Mouse (Mus musculus) embryonic facial prominence, embryonic 10.5 days (tissue): ENCODE measurements at regions not wholly inside any gene's neighbourhood (a gene's known extent, or its start where the extent isn't known, plus 50 kb on each side); places are given as distances from the start of the nearest gene placed in this dataset.

Experiments used
- DNase-seq: peaks from one replicate; pipeline ENCODE4 v3.0.0-alpha.2; 2017; ENCODE audit warnings: low spot score
- H3K27ac ChIP-seq: fragments of 300-500 bp; sonication (generic); replicated peaks from 2 replicates; pipeline ENCODE4 v1.5.1; 2016; ENCODE audit warnings: mild to moderate bottlenecking
- H3K27me3 ChIP-seq: fragments of 300-500 bp; sonication (generic); replicated peaks from 2 replicates; pipeline ENCODE4 v1.6.1; 2016; ENCODE audit warnings: low read depth, mild to moderate bottlenecking; ENCODE audit not compliant: poor library complexity, severe bottlenecking
- H3K36me3 ChIP-seq: fragments of 300-500 bp; sonication (generic); replicated peaks from 2 replicates; pipeline ENCODE4 v1.6.1; 2016; ENCODE audit warnings: mild to moderate bottlenecking, moderate library complexity
- H3K4me1 ChIP-seq: fragments of 300-500 bp; sonication (generic); 2 replicates; pipeline ENCODE4 v1.6.1; 2016
- H3K4me3 ChIP-seq: fragments of 300-500 bp; sonication (generic); 2 replicates; pipeline ENCODE4 v1.5.1; 2016; ENCODE audit warnings: mild to moderate bottlenecking, moderate library complexity
- H3K9me3 ChIP-seq: fragments of 300-500 bp; sonication (generic); 2 replicates; pipeline ENCODE4 v1.6.1; 2016; ENCODE audit warnings: mild to moderate bottlenecking
- WGBS: fragments of 180-500 bp; shearing (Covaris S2); methylation state at CpG from one replicate; pipeline ENCODE4 v1.1.7; 2016; 5-methylcytosine and 5-hydroxymethylcytosine counted together

DNA sequence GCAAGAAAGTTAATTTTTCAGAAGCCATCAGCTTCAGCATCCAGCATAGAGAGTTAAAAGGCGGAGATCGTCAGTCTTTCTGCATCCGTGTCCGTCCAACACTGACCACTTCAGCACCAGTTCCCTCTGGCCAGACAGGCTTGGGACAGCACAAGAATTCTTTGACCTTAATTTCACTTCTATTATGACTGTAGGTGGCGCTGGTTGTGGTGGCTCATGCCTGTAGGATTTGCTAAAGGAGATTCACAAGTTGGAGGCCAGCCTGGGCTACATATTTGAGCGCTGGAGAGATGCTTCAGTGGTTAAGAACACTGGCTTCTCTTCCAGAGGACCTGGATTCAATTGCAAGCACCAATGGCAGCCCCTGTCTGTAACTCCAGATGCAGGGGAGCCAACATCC lies 66.0 kb downstream of the Amer2 start:
- Histone ChIP-seq H3K4me1 (peaks cover 5% of the 10 kb centered on the region; the same call in 1 of the 2 replicates), H3K4me3 (no peak overlapping the region), H3K27me3 (no peaks in the 10 kb centered on the region), H3K27ac (no peak overlapping the region), H3K36me3 (no peaks in the 10 kb centered on the region), H3K9me3 (no peaks in the 10 kb centered on the region)
- 59% methylated on average over 6 of the region's 6 CpGs for WGBS
- DNase-seq: no peak

DNA sequence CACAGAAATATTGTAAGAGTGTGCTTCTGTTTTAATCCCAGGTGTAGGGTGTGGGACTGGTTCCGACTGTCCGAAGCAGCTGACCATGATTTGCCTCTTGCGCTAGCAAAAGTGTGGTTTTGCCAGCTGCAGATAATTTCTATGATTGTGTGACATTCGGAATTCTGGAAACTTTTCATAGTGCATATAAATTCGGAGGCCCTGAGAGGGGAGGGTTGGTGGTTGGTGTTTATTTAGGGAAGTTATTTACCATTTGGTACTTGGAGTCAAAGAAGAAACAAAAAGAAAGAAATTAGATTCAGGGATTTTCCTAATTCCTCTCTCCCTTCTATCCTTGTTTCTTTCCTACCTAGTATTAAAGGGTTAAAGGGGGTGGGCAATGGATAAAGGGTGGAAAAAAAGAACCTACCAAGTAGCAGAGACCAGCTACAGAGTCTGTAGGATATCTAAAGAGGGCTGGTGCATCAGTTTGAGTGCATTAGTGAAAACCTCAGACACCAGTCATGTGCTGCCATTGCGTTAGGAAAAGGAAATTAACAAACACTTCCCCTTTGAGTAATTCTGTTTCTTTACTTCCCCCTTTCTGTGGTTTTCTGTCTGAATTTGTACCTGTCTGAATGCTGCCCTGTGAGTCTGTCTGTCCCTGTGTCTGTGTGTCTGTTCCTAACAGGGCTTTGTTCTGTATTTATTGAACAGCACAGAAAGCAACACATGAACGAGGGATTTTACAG lies 70.9 kb downstream of the Amer2 start:
- Histone ChIP-seq H3K4me3 (no peak overlapping the region), H3K9me3 (no peaks in the 10 kb centered on the region), H3K36me3 (no peaks in the 10 kb centered on the region), H3K4me1 (peaks cover 5% of the 10 kb centered on the region; the same call in 1 of the 2 replicates), H3K27me3 (no peaks in the 10 kb centered on the region), H3K27ac (no peak overlapping the region)
- 77% methylated on average over 7 of the region's 7 CpGs for WGBS
- DNase-seq: no peak

DNA sequence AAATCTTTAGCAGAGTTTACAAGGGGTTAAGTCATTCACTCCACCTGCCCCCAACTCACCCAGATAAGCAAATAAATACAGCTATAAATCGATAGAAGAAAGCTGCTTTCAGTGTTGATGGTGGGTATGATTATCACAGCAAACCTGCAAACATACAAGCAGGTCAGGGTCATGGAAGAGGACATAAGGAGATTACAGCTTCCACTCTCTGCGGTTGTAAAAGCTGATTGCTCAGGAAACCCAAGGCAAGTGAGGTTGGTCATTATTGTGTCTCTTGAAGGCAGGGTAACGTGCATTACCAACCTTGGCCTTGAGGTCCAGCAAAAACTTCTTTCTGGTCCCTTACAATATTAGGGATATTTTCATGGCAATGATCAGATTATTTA lies 71.5 kb downstream of the Amer2 start:
- no peak for DNase-seq
- no peak overlapping the region for H3K4me3 ChIP-seq
- 72% methylated on average over 3 of the region's 3 CpGs for WGBS
- H3K9me3 ChIP-seq: no peaks in the 10 kb centered on the region
- no peaks in the 10 kb centered on the region for H3K27me3 ChIP-seq
- no peaks in the 10 kb centered on the region for H3K36me3 ChIP-seq
- H3K4me1 ChIP-seq: peaks cover 5% of the 10 kb centered on the region; the same call in 1 of the 2 replicates
- no peak overlapping the region for H3K27ac ChIP-seq

DNA sequence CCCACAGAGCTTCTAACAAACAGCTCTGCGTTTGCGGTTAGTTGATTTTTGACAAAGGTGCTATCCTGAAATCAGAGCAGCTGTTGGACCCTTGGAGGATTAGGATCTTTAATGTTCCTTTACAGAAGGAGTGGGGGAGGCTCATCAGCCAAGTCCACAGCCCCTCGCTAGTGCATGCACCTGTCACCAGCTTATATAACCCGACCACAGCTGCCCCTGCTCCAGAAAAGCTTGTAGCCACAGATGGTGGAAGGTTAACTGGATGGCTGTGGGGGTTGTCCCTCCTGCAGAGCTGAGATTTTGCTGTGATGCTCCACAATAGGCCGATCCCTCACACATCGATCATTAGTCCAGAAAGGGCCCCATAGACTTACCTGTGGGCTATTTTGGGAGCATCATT lies 73.0 kb downstream of the Amer2 start:
- no peaks in the 10 kb centered on the region for H3K36me3 ChIP-seq
- no peaks in the 10 kb centered on the region for H3K9me3 ChIP-seq
- peaks cover 5% of the 10 kb centered on the region; the same call in 1 of the 2 replicates for H3K4me1 ChIP-seq
- 80% methylated on average over 6 of the region's 6 CpGs for WGBS
- no peak overlapping the region for H3K4me3 ChIP-seq
- no peaks in the 10 kb centered on the region for H3K27me3 ChIP-seq
- no peak overlapping the region for H3K27ac ChIP-seq
- no peak for DNase-seq

DNA sequence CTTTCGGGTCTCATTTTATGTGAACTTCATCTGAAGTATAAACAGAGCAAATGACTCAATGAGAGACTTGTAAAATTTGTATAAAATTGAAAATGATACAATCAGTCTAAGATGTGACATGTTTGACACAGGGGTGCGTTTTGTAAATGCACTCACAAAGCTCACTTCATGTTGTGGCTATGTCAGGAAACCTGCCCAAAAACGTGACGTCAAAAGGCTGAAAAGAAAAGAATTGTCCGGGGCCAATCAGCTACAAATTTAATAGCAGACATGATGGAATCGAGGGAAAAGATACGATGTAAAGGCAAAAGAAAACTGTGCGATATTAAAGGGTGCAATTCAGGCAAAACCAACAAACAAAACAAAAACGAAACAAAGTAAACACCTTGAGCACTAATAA lies 78.2 kb downstream of the Amer2 start:
- H3K4me1 ChIP-seq: no peaks in the 10 kb centered on the region
- H3K9me3 ChIP-seq: no peaks in the 10 kb centered on the region
- no peak overlapping the region for H3K4me3 ChIP-seq
- no peaks in the 10 kb centered on the region for H3K36me3 ChIP-seq
- no peak overlapping the region for H3K27ac ChIP-seq
- no peak for DNase-seq
- no peaks in the 10 kb centered on the region for H3K27me3 ChIP-seq
- 90% methylated on average over 9 of the region's 9 CpGs for WGBS

DNA sequence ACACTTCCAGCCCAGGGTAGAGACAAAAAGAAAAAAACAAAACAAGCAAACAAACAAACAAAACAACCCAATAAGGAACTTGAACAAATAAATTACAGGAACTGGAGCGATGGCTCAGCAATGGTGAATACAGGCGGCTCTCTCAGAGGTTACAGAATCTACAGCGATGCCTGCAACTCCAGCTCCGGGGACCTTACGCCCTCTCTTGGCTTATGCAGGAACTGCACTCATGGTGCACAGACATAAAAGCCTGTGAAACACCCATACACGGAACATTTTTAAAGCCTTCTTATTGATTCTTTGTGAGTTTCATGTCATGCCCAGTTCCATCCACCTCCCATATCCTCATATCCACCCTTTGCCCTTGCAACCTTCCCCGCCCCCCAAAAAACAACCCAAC lies 78.6 kb downstream of the Amer2 start:
- WGBS: 79% methylated on average over 7 of the region's 7 CpGs
- no peak for DNase-seq
- H3K27ac ChIP-seq: no peak overlapping the region
- H3K4me3 ChIP-seq: no peak overlapping the region
- H3K36me3 ChIP-seq: no peaks in the 10 kb centered on the region
- no peaks in the 10 kb centered on the region for H3K4me1 ChIP-seq
- no peaks in the 10 kb centered on the region for H3K9me3 ChIP-seq
- H3K27me3 ChIP-seq: no peaks in the 10 kb centered on the region

DNA sequence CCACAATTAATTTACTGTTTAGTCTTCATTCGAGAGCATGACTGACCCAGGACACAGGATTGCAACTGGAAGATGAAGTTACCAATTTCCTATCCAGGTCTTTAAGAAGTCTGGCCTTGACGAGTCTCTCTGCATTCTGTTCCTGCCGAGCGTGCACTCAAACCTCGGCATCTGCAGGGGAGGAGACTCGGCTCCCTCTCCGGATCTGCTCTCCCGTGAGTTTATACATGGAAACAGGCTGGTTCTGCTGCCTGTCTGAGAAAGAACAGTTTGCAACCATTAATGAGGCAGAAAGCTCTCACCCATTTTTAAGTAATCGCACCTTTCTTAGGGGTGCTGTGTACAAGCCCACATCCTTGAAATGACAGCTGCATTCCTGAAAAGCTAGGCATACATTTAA lies 83.7 kb downstream of the Amer2 start:
- no peak for DNase-seq
- no peaks in the 10 kb centered on the region for H3K27me3 ChIP-seq
- H3K4me1 ChIP-seq: no peaks in the 10 kb centered on the region
- no peaks in the 10 kb centered on the region for H3K36me3 ChIP-seq
- no peak overlapping the region for H3K27ac ChIP-seq
- WGBS: 77% methylated on average over 9 of the region's 9 CpGs
- H3K9me3 ChIP-seq: no peaks in the 10 kb centered on the region
- H3K4me3 ChIP-seq: no peak overlapping the region

DNA sequence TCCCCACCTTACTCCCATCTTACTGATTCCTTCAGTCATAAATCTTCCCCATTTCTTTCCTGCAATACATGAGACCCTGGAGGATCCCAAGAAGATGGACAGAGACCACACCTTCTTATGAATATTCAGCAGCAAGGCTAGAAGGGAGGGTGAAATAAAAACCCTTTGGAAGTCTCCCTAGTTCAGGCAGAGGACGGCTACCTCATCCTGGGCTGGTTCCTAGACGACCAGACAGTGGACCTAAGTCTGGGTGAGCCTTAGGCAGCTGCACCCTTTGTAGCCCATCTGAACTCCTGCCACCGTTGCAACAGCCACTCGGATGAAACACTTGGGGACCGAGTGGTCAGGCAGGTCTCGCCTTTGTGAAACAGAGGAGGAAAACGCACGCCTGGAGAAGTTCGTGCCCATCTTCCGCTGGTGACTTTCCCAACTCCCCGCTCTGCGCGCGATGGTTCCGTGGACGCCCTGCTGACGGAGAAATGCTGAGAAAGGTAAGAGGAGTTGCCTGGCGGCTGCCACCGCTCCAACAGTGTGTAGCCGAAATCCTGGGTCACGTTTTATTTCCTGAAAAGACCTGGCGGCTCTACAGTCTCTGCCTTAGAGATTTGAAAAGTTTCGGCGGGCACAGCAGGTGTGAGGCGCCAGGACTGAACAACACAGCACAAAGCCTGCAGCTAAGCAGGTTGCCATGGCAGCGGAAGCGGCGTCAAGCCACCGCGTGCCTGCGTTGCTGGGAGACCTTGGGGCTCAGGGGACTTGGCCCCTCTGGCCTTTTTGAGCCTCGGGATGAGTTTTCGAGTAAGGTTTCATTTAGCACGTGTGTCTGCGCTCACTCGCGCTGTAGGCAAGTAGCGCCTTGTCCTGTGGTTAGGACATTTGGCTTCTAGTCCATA lies 112.2 kb downstream of the Amer2 start:
- peaks cover 24% of the 10 kb centered on the region for H3K4me1 ChIP-seq
- no peaks in the 10 kb centered on the region for H3K9me3 ChIP-seq
- H3K27me3 ChIP-seq: peaks cover 35% of the 10 kb centered on the region
- WGBS: under 1% methylated on average over 38 of the region's 38 CpGs
- DNase-seq: peak; percentile 91
- H3K36me3 ChIP-seq: no peaks in the 10 kb centered on the region
- H3K27ac ChIP-seq: peak overlapping the region; percentile 66
- H3K4me3 ChIP-seq: peak overlapping the region; percentile 54

DNA sequence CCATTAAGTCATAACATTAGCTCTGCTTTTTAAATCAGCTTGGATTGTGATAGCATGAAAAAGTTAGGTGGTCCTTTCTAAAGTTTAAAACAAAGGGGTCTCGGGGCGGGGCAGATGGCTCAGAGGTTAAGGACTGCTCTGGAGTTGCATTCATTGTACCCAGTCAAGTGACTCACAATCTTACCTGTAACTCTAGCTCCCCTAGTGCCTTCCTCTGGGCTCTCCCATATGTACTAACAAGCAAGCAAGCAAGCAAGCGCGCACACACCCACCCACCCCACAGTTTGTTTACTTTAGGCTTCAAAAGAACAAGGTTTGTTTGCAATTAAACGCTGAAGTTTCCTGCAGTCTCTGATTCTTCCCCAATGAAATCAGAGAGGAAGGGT lies 112.8 kb downstream of the Amer2 start:
- peak overlapping the region; percentile 54 for H3K4me3 ChIP-seq
- peaks cover 35% of the 10 kb centered on the region for H3K27me3 ChIP-seq
- WGBS: 2% methylated on average over 5 of the region's 5 CpGs
- no peaks in the 10 kb centered on the region for H3K36me3 ChIP-seq
- no peak for DNase-seq
- no peaks in the 10 kb centered on the region for H3K9me3 ChIP-seq
- 0 out of 2 replicates have a peak overlapping the region, but pooled peaks have one; percentile 66 for H3K27ac ChIP-seq
- peaks cover 24% of the 10 kb centered on the region for H3K4me1 ChIP-seq

DNA sequence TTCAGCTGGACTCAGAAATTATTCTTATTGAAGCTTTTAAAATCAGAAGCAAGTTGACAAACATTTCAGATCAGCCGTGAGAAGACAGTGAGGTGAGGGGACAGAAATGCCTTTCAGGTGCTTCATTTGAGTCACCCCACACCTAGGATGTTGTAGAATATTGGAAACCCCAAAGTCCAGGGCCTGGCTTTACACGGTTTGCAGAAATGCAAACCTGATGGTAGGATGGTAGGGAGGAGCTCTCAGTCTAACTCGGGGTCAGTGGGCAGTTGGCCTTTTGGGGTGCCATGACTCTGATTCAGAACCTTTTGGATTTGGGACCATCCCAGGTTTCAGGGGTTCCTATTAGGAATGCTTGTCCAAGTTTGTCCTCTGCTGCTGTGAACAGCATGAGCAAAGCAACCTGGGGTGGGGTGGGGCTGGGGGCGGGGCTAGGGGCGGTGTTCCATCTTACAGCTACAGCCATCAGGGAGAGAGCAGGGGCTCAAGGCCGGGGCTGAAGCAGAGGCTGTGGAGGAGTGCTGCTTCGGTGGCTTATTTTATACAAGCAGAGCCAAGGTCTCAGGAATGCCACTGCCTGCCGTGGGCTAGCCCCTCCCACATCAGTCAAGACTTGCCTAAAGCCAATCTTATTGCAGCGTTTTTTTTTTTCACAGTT lies 113.3 kb downstream of the Amer2 start:
- Histone ChIP-seq H3K4me1 (peaks cover 24% of the 10 kb centered on the region), H3K4me3 (peak overlapping the region; percentile 54), H3K27ac (no peak overlapping the region), H3K36me3 (no peaks in the 10 kb centered on the region), H3K27me3 (peaks cover 35% of the 10 kb centered on the region), H3K9me3 (no peaks in the 10 kb centered on the region)
- DNase-seq: peak; percentile 63
- 4% methylated on average over 9 of the region's 9 CpGs for WGBS

DNA sequence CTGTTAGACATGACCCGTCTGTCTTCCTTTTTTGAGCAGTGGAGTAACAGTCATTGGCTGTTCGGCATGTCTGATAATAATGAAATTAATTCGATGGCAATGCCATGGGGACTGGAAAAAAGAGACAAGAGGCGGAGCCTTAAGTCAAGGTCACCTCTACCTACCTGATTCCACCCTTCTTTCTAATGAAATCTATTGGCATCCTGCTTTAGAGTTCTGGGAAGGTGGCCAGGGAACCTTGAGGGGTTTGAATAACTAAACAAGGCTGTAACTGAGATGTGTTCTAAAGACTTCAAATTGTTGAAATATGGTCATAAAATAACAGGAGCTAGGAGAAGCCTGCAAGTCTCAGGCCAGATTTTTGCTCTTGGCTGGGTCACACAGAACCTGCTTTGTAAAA lies 116.1 kb downstream of the Amer2 start:
- no peak overlapping the region for H3K27ac ChIP-seq
- no peaks in the 10 kb centered on the region for H3K9me3 ChIP-seq
- no peaks in the 10 kb centered on the region for H3K36me3 ChIP-seq
- H3K4me1 ChIP-seq: peaks cover 24% of the 10 kb centered on the region
- 88% methylated on average over 4 of the region's 4 CpGs for WGBS
- no peak overlapping the region for H3K4me3 ChIP-seq
- DNase-seq: no peak
- H3K27me3 ChIP-seq: peaks cover 24% of the 10 kb centered on the region

DNA sequence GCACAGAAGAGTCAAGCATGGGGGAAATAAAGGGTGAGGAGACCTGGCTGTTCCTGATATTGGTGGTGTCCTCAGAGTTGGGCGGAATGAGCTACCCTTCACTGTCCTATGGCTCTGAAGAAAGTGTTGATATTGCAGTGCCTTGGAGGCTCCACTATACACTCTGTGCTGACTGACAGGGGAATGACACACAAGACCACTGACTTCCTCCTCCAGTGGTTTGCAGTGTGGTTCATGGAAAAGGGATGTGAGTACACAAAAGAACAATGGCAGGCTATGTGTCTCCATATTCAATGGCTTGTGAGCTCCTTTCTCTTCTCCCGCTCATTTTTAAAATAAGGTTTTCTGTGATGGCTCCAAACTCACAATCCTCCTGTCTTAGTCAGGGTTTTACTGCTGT lies 117.8 kb downstream of the Amer2 start:
- Histone ChIP-seq H3K9me3 (no peaks in the 10 kb centered on the region), H3K27ac (no peak overlapping the region), H3K36me3 (no peaks in the 10 kb centered on the region), H3K4me3 (no peak overlapping the region), H3K4me1 (peaks cover 14% of the 10 kb centered on the region), H3K27me3 (peaks cover 7% of the 10 kb centered on the region; the same call in 1 of the 2 replicates)
- DNase-seq: no peak
- WGBS: 89% methylated on average over 2 of the region's 2 CpGs
